Mouse (Mus musculus) liver, postnatal 0 days (tissue): ENCODE data around the gene Cd164l2.

ENCODE experiments used
- CTCF ChIP-seq: sonication (generic); IDR thresholded peaks from 2 replicates; pipeline ENCODE4 v1.5.1; 2016; ENCODE audit warnings: antibody characterized with exemption, low read depth
- EP300 ChIP-seq: IDR thresholded peaks from 2 replicates; pipeline ENCODE4 v1.6.1; 2016; ENCODE audit warnings: antibody characterized with exemption, low read depth, mild to moderate bottlenecking

DNA sequence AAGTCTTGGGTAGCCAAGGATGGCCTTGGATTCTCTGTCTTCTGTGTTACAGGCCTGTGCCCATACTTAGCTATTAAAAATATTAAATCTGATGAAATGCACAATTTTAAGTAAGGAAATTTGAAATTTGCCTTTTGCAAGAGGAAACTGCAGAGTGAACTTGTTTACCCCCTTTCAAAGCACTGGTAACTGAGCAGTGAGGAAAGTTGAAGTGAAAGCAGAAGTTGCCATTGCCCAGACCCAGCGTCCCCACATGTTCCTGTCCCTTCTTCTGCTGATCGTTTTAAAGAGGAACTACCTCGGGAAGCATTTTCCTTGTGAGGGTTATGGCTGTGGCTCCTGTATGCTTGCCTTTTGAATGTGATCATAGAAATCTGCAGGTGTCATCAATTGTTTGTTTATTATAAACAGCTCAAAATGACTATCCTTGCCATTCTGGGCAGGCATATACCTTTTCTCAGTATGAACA is 41.8 kb upstream of the Cd164l2 start:
- TF ChIP-seq CTCF (no peak), EP300 (no peak; the same call in 1 of the 2 replicates)
